Mouse (Mus musculus): ENCODE measurements around the gene BC067074. TPM values are rescaled to one million over a fixed set of nuclear protein-coding genes. Genes with fewer than 3 reads are reported as not detected.
"Not testable (repeated sequence)": the region's sequence is repeated elsewhere in the genome, so short reads cannot be mapped to it uniquely, and the experiment has no call there.

BC067074 gene
- total RNA-seq, 1 experiment from 2014 or later, result 1.4 TPM

DNA sequence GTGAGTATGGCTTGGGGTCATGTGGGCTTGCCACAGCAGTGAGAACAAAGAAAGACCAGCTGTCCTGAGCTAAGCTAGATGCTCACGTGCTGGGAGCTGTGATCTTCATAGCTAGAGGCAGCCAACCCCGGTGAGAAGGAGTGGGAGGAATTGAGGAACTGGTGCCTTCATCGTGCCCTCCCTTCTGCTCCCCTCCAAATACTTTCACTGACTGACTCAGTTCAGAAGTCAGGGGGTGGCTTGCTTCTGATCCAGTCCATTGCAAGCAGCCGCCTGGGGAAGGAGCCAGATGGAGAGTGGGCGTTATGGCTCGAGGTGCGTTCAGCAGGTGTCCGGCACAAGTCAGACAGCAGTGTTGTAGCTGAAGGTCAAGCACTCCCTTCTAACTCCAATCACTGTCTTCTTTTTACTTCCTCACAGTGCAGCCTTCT, 86.0 kb downstream of the BC067074 start:
- DNase-seq, result no peak

DNA sequence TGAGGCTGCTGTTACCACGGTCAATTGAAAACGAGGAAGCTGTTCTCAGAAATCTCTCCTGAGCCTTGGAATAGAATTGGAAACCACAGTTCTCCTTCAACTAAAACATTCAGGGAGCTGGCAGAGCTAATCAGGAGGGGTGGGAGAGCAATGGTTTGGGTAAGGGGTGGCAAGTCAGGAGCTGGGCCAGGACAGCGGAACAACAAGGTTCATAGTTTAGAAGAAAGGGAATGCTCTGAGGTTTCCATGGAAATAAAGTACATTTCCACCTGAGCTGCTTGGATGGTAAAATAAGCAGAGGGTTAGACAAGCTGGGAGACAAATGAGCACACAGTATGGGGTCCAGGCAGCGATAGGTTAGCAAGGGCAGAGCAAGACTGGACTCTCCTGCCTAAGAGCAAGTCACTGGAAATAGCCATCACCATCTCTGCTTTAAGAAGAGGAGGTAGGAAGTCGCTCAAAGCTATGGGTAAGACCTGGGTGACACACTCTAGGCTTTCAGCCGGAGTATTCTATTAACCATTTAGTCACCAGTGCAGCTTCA, 86.9 kb downstream of the BC067074 start:
- no peak for DNase-seq

DNA sequence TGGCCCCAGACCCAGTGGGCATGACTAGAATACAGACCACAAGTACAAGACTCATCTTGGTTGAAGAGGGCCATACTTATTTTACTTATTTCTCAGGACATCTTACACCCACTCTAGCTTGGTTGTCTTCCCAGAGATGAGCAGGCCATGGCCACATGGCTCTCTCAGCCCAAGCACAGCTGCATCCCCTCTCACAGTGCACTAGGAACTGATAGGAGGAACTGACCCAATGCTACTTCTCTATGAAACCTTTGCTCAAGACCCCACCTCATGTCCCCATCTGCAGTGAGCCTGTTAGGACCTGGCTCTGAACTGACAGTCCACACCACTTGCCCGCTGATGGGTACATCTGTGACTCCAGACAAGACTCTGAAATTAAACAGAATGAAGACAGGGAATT, 88.8 kb downstream of the BC067074 start:
- DNase-seq, result no peak

DNA sequence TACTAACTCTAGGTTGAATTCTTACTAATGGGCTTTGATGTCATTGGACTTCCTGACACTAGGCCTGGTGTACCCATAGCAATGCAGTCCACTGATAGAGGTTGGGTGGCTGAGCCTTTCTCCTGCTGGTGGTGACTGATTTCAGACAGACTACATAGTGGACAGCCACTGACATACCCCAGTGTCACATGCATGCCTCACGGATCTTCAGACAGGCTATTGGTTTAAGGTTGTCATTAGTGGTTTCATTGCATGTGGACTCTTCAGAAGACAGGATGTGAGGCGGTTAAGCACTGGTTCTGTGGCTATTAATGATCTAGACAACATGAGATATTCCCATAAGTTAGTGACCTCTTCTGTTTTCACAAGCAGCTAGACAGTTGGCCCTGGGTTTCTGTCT, 89.2 kb downstream of the BC067074 start:
- DNase-seq, result no peak

DNA sequence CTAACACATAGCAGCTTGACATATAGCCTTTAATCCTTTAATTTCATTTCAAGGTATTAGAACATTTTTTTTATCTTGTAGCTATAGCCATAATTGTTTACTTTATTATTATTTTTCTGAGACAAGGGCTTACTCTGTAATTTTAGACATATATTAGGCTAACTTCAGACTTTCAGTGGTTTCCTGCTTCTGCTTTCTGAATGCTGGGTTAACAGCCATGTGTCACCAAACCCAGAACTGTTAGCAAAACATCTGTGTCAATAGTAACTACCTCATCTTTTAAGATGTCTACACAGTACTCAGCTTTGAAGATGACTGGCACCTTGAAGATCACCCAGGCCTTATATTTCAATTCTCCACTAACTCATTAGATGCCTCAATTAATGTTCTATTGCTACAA, 89.8 kb downstream of the BC067074 start:
- DNase-seq, result not testable (repeated sequence)

DNA sequence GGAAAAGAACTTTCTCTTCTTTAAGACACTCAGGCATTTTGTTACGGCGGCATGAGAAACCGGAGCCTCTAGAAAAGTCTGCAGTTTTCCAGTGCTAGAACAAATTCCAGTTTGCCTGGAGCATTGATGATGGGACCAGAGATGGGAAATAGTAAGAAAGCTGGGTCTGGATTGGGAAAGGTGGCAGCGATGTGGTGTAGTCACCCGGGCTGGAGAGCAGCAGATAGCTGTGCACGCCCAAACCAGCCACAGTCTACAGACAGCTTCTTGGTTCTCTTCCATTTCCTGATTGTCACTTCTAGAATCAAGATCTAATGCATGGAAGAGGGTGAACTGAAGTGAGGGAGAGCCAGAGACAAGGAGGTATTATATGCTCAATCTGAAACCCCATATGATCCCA, 100.4 kb downstream of the BC067074 start:
- DNase-seq, result no peak

DNA sequence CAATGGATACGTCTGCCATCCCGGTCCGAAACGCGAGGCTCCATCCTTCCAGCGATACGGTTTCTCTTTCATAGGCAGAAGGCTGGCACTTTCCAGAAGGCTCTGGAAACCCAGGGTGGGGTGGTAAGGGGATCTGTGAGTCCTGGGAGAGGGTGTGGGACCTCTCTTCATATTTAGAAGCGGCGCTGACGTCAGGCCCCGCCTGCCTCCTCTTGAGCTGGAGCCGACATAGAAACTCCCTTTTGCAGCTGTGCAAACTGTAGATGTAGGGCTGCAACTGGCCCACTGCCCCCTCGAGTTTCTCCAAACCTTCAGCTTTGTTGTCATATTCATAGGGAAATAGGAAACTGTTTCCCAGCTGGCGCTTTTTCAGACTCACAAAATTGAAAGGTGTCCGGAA, 101.6 kb downstream of the BC067074 start:
- DNase-seq, result no peak

DNA sequence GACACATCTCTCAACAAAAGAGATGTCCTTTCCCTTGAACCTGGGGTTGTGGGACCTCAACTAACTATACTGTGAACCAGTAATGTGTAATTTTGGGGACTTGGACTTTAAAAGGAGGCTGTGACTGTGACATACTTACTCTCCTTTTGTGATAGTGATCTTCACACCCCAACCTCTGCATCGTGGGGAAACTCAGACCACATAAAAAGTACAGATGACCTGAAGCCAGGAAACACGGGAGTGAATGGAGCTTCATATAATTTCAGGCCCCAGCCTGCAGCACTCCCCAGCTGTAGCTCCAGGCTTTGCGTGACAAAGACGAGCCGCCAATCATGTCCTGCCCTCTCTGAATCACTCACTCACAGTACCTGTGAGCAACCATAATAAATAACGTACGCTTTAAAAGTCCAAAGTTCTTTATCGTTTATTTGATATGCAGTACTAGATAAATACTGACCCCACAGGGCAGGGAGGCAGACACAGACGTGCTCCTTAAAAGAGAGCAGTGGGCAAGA, 104.1 kb downstream of the BC067074 start:
- no peak for DNase-seq

DNA sequence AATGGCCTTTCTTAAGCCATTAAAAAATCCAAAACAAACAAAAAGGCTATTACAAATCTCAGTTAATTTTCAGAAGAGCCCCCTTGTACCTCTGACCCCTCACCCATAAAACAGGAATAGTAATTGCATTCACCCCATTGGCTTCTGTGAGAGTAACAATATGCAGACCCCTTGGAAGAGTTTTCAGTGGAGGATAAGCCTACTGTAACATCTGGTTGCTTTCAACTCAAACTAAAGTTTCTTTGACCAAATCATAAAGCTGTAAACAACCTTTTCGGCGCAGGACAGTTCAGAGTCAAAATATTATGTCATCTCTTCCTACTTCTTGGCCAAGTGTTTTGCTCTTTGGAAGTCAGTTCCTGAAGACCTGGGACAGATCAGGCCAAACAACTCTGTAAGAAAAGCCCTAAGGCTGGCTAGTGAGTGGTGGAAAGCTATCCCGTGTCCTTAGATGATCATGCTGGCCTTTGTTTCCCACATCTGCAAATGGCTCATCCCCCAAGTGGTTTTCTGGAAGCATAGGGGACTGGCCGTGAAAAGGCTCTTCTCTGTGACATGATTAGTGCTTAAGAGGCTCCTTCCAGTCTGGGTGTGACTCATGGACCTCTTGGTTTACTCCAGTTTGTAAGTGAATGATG, 108.5 kb downstream of the BC067074 start:
- DNase-seq, result no peak

DNA sequence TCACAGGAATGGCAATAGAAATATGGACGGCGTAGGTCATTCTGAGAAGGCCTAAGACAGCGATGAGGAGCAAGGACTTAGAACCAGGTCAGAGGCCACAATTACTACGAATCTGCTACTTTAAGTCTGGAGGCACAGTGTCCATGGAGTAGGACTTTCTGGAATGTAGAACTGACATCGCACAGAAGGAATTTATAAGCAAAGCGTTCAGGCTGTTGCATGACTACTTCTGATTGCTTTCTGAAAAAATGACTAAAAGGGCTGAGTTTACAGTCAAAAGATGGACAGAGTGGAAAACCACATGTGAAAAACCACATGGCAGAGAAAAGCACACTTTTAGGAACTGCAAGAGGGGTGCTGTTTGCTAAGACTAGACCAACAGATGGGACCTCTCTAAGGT, 110.7 kb downstream of the BC067074 start:
- DNase-seq, result no peak

DNA sequence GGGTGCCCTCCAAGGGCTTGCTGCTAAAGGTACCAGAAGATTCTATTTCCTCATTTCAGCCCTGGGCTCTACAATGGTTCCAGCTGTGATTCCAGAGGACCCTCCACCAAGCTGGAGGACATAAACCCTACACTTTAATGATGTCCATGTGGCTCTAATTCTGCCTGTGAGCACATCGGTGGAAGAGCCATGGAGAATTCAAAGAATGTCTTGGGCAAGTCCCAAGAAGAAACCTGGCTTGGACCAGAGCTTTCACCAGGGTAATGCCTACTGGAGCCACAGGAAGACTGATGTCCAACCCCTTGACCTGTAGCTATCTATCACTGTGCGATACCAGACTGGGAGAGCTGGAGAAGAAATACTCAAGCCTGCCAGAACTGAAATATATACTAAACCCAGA, 111.2 kb downstream of the BC067074 start:
- DNase-seq, result no peak

DNA sequence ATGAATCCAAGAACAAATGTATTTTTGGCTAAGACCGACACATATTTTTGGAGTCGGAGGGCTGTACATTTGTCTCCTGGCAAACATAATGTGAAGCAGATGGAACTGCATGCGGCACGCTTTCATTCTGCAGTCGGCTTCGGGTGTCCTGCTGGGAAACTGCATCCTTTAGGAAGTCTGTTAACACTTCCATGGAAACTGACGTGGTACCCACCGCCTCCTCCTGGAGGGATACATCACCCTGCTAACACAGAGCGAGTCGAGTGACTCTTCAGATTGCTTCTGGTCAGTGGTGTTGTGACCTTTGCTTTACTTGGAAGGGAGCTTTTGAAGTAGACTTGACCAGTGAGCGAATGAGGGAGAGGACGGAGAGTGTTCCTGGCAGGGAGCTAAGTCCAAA, 117.0 kb downstream of the BC067074 start:
- peak; percentile 8 for DNase-seq

DNA sequence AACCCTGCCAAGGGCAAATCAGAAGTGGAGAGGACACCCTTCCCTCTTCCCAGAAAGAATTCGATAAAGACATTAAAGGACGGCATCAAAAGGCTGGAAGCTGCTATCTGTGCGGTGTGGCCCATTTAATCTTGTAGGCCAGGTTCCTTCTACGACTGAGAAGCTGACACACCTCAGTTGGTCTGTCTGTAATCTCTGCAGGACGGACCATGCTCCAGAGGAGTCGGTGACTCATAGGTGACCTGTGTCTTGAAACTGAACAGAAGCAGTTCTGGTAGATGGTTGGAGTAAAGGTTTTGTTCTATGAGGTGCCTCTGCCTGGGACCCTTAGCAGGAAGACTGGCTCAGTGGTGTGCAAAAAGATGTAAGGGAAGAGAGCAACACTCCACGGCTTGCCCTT, 122.6 kb downstream of the BC067074 start:
- no peak for DNase-seq

DNA sequence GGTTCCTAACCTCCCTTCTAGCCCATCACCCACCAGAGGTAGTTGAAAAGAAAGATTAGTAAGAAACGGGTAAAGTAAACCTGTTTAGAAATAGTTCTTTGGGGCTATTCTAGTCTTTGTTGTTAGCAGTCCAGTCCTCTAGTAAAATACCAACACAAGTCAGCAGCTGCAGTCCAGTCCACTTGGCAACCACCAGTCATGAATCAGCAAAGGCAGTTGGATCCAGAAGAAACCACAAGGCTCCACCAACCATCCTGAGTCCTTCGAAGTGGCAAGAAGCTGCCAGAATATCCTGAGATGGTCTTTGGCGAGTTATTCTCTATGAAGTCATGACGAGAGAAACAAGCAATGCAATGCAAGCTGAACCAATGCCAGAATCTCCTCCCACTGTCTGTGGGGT, 124.0 kb downstream of the BC067074 start:
- DNase-seq, result no peak

DNA sequence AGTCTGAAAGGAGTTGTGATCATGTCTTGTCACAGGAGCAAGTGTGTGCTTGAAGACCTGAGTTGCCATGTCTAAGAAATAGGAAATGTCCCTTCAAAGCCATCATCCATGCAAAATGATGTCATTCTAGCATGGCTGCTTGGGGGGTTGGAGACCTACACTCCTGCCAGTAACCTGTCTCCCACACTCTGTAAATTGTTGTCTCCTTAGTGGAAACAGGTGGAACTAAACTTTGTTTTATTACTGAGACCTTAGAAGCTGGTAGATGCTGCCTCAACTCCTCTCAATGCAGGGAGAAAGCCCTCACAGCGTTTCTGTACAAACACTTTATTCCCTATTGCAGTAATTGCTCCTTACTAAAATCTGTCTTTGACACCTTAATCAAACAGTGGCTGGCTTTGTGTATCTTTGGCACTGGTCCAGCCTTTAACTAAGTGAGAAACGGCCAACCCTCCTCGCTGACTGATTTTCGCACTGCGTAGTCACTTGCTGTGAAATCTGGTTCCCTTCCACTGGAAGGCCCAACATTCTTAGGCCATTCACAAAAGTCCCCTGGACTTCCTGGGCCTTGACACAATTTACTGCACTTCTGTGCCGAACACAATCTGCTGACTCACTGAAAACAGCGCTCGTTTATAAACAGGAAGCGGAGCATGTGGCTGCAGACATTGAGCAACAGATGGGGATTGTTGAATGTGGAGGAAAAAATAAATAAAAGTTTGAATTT, 125.0 kb downstream of the BC067074 start:
- peak; percentile 47 for DNase-seq

DNA sequence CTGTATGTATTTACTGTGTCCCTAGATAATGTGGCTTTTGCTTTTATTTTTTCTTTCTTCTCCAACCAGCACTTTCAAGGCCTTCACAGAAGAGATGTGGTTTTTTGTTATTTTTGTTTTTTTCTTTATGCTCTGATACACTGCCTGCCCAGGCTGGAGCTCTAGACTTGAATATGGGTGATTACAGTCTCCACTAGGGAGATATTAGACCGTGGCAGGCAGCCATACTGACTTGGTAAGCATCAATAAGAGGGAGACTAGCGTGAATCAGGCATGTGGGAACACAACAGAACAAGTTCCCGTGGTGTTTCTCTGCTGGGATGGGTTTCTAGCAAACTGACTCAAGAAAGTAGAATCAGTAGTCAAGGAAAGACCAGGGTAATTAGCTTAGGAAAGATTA, 125.7 kb downstream of the BC067074 start:
- DNase-seq, result no peak

DNA sequence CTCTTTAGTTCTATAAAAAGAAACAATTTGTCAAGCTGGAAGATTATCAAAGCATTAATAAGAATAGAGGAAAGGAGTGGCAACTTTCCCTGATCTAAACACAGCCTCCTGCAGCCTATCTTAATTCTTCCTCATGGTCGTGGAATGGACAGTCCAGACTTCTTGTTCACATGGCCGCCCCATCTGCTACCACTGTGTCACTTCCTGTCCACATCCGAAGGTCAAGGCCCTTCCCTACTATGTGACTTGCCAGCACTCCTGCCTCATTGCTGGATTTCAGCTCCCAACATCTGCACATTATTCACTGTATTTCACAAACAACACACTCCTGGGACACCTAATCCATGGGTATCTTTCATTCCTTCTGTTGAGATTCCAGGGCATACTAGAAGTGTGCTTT, 128.5 kb downstream of the BC067074 start:
- no peak for DNase-seq

DNA sequence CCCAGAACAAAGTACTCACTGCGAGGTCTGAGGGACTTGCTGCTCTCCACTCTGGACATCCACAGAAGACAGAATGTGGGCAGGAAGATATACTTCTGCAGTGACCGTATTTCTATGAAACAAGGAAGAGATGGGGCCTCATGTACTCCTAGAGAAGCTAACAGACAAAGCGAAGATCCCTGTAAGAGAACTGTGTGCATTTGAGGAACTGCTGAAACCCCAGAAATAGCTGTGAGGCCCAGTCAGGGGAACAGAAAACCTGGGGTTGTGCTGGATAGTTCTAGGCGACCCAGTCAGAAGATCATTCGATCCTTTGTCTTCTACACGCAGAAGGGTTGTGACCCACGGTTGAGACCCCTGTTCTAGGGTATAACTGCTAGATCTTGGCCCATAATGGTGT, 130.9 kb downstream of the BC067074 start:
- no peak for DNase-seq

DNA sequence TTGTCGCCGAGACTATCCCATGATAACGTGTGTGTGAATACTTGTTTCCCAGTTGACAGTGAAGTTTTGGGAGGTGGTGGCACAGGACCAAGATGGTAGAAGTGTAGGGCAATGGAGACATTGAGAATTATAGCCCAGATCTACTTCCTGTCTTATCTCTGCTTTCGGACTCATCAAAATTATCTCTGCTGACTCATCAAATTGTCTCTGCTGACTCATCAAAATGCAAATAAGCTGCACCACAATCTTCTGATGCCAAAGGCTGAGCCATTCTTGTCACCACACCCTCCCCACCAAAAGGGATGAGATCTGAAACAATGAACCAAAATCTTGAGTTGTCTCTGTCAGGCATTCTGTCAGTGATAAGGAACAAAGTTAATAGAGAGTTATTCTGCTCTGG, 132.9 kb downstream of the BC067074 start:
- no peak for DNase-seq

All from adrenal gland, postnatal 14 days (tissue).